Mouse (Mus musculus): ENCODE data around the gene Fbxl16. TPM values are rescaled to one million over a fixed set of nuclear protein-coding genes. Genes with fewer than 3 reads are reported as not detected.

The Fbxl16 gene
- polyA plus RNA-seq, 1 experiment from 2014 or later = 1.3 TPM

DNA sequence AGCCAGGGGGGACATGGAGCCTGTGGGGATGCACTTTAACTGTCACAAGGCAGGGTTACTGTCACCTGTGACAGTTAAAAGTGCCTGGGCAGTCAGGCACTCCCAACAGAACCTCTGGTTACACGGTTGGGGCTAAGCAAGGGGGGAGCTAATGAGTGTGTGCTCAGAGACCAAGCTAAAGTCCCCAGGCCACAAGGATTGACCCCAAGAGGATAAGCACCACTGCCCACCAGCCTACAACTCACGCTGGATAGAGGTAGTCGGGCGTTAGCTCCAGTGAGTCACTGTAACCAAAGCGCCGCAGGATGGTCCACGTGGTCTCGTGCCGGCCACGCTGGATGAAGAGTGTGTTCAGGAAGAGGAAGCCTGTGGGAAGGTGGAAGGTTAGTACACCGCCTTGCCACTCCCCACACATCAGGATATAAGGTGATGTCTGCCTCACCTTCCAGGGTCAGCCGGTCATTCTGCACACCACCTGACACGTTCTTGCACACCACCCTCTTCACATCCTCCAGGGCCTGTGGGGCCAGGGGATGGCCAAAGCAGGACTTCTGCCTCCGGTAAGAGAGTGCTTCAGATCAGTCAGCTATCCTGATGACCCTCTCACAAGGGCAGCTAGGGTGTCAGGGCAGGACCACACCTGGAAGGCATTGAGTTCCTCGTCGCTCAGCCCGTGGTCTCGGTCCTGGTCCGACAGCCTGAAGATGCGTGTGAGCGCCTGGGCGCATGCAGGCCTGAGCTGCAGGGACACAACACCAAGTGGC lies 32.4 kb downstream of the Fbxl16 start, which contains the start of gene Gm20683:
TSS of gene Gm20683 (minus strand) at position 647 of the 764 bp plus-strand sequence.
- TF ChIP-seq EP300 (optimal IDR thresholded peaks at IDR 0.05) (no peak), CTCF (IDR thresholded peaks at IDR 0.05; ENCODE audit: low read depth) (no peak)
- Histone ChIP-seq H3K9ac (ENCODE audit: low read length) (no peak within 1 kb of the TSS), H3K27ac (replicated peaks) (no peak within 1 kb of the TSS), H3K4me1 (replicated peaks; ENCODE audit: control insufficient read depth, insufficient read depth) (peaks cover 8% of the 10 kb centered on the region), H3K9me3 (ENCODE audit: control insufficient read depth, low read length) (no peaks in the 10 kb centered on the region), H3K4me2 (replicated peaks; ENCODE audit: low read depth) (no peak within 1 kb of the TSS), H3K36me3 (ENCODE audit: control insufficient read depth, insufficient read depth, low read length) (peaks cover 33% of the 10 kb centered on the region), H3K4me3 (ENCODE audit: low read depth, low read length) (no peak within 1 kb of the TSS), H3K27me3 (ENCODE audit: control insufficient read depth, insufficient read depth, low read length) (no peaks in the 10 kb centered on the region)
- DNase-seq (ENCODE audit: low spot score) (no peak), ATAC-seq (ENCODE audit: low FRiP score, low TSS enrichment) (no peak)
- 93% methylated on average over 22 of the region's 22 CpGs for WGBS

DNA sequence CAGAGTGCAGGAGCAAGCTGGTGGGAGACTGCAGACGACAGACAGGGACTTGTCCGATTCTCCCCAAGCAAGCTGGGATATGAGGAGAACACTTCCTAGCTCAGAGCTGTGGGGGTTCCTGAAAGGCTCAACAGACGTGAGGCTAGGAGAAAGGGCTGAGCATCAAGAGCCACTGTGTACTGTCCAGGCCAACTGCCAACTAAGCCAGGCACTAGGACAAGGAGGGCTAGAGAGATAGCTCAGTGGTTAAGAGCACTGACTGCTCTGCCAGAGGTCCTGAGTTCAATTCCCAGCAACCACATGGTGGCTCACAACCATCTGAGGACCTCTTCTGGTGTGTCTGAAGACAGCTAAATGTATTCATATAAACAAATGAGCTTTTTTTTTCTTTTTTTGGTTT lies 33.6 kb downstream of the Fbxl16 start:
- WGBS = 82% methylated on average over 3 of the region's 3 CpGs
- TF ChIP-seq EP300 (optimal IDR thresholded peaks at IDR 0.05) (no peak), CTCF (IDR thresholded peaks at IDR 0.05; ENCODE audit: low read depth) (no peak)
- H3K27ac ChIP-seq (replicated peaks) = no peak overlapping the region
- DNase-seq (ENCODE audit: low spot score) (no peak), ATAC-seq (ENCODE audit: low FRiP score, low TSS enrichment) (no peak)
- H3K9me3 ChIP-seq (ENCODE audit: control insufficient read depth, low read length) = no peaks in the 10 kb centered on the region
- H3K27me3 ChIP-seq (ENCODE audit: control insufficient read depth, insufficient read depth, low read length) = no peaks in the 10 kb centered on the region
- no peak overlapping the region for H3K4me3 ChIP-seq (ENCODE audit: low read depth, low read length)
- H3K36me3 ChIP-seq (ENCODE audit: control insufficient read depth, insufficient read depth, low read length) = peaks cover 33% of the 10 kb centered on the region
- no peak overlapping the region for H3K9ac ChIP-seq (ENCODE audit: low read length)
- H3K4me2 ChIP-seq (replicated peaks; ENCODE audit: low read depth) = no peak overlapping the region
- no peaks in the 10 kb centered on the region; the same call in 1 of the 2 replicates for H3K4me1 ChIP-seq (replicated peaks; ENCODE audit: control insufficient read depth, insufficient read depth)

DNA sequence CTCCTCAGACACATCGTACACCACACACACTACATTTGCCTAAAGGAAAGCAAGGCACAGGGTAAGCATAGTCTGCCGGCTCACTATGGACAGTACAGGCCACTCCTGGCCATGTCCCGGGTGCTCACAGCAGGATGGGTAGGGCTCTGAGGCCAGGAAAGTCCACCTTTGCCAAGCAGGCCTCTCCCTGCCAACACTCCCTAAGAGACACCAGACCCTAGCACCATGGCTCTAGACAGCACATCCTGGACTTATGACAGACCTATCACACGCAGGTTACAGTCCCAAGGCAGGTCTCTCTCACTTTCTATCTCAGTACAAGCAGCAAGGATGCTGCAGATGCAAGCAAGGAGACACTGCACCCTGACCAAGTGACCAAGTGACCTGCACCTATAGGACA lies 34.2 kb downstream of the Fbxl16 start:
- 78% methylated on average over 4 of the region's 4 CpGs for WGBS
- Histone ChIP-seq H3K27me3 (ENCODE audit: control insufficient read depth, insufficient read depth, low read length) (no peaks in the 10 kb centered on the region), H3K9ac (ENCODE audit: low read length) (peak overlapping the region; percentile 86), H3K27ac (replicated peaks) (no peak overlapping the region), H3K4me1 (replicated peaks; ENCODE audit: control insufficient read depth, insufficient read depth) (no peaks in the 10 kb centered on the region; the same call in 1 of the 2 replicates), H3K9me3 (ENCODE audit: control insufficient read depth, low read length) (no peaks in the 10 kb centered on the region), H3K36me3 (ENCODE audit: control insufficient read depth, insufficient read depth, low read length) (peaks cover 29% of the 10 kb centered on the region), H3K4me2 (replicated peaks; ENCODE audit: low read depth) (peak overlapping the region; percentile 20), H3K4me3 (ENCODE audit: low read depth, low read length) (peak overlapping the region; percentile 83)
- DNase-seq (ENCODE audit: low spot score) (no peak), ATAC-seq (ENCODE audit: low FRiP score, low TSS enrichment) (no peak)
- TF ChIP-seq EP300 (optimal IDR thresholded peaks at IDR 0.05) (no peak), CTCF (IDR thresholded peaks at IDR 0.05; ENCODE audit: low read depth) (no peak)

DNA sequence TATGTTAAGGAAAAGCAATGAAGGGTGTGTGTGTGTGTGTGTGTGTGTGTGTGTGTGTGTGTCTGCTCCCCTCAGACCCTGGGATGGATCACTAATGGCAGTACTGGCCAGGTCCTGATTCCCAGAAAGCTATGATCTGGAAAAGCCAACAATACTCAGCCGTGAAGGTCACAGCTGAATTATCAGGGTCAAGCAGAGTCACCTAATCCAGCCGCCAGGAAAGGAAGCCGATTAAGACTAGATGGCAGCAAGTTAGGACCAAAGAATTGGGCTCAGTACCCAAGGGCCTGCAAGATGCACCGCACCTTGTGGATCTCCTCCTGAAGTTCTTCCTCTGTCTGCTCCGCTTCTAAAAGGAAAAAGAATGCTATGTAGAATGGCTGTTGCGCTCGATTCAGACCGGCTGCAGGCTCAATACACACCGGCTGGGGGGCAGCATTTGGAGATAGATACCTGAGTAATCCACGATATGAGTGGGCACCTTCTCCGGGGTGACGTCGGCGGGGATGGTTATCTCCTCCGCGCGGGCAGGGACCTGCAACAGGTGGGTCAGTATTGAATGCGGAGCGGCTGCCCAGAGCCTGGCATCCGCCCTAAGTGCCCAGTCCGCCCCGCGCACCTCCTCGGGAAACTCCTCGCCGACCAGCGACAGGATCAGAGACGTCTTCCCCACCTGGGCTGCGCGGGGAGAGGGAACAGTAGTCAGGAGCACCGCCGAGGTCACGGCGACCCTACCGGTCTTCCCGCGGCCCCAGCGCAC lies 34.9 kb downstream of the Fbxl16 start:
- WGBS = 2% methylated on average over 32 of the region's 38 CpGs
- DNase-seq (ENCODE audit: low spot score) (no peak), ATAC-seq (ENCODE audit: low FRiP score, low TSS enrichment) (peak; percentile 24)
- Histone ChIP-seq H3K4me3 (ENCODE audit: low read depth, low read length) (peak overlapping the region; percentile 83), H3K27ac (replicated peaks) (peak overlapping the region; percentile 87), H3K9me3 (ENCODE audit: control insufficient read depth, low read length) (no peaks in the 10 kb centered on the region), H3K9ac (ENCODE audit: low read length) (peak overlapping the region; percentile 86), H3K4me1 (replicated peaks; ENCODE audit: control insufficient read depth, insufficient read depth) (no peaks in the 10 kb centered on the region; the same call in 1 of the 2 replicates), H3K4me2 (replicated peaks; ENCODE audit: low read depth) (peak overlapping the region; percentile 92), H3K27me3 (ENCODE audit: control insufficient read depth, insufficient read depth, low read length) (no peaks in the 10 kb centered on the region), H3K36me3 (ENCODE audit: control insufficient read depth, insufficient read depth, low read length) (peaks cover 29% of the 10 kb centered on the region)
- TF ChIP-seq CTCF (IDR thresholded peaks at IDR 0.05; ENCODE audit: low read depth) (no peak), EP300 (optimal IDR thresholded peaks at IDR 0.05) (no peak)

DNA sequence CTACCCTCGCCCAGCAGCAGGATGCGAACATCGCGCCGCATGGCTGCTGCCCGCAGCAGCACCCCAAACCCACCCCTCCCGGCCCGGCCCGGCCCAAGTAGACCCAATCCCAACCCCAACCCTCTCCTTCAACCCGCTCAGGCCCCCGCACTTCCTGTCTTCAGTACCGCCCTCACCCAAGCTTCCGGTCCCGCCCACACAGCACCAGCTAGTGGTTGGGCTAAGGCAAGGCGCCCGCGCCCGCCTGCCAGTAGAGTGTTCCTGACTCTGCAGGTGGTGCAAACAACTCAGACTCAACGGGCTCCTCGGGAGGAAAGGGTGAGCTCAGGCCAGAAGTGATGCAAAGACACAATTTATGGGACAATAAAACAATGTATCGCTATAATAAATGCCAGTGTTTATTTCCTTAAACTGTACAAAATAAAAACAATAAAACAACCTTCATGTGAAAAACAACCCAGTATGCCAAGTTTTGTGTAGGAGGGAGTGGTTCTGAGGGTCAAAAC lies 35.6 kb downstream of the Fbxl16 start, which contains the start of gene Rhot2:
TSS of gene Rhot2 (minus strand) at position 456 of the 506 bp plus-strand sequence.
- Histone ChIP-seq H3K4me3 (ENCODE audit: low read depth, low read length) (peak within 1 kb of the TSS; percentile 83), H3K4me1 (replicated peaks; ENCODE audit: control insufficient read depth, insufficient read depth) (no peaks in the 10 kb centered on the region; the same call in 1 of the 2 replicates), H3K36me3 (ENCODE audit: control insufficient read depth, insufficient read depth, low read length) (peaks cover 24% of the 10 kb centered on the region), H3K9ac (ENCODE audit: low read length) (peak within 1 kb of the TSS; percentile 86), H3K27me3 (ENCODE audit: control insufficient read depth, insufficient read depth, low read length) (no peaks in the 10 kb centered on the region), H3K9me3 (ENCODE audit: control insufficient read depth, low read length) (no peaks in the 10 kb centered on the region), H3K27ac (replicated peaks) (peak within 1 kb of the TSS; percentile 87), H3K4me2 (replicated peaks; ENCODE audit: low read depth) (peak within 1 kb of the TSS; percentile 92)
- ATAC-seq (ENCODE audit: low FRiP score, low TSS enrichment) (peak; percentile 94), DNase-seq (ENCODE audit: low spot score) (peak; percentile 98)
- peak; percentile 83 for TF ChIP-seq CTCF (IDR thresholded peaks at IDR 0.05; ENCODE audit: low read depth)
- TF ChIP-seq EP300 (optimal IDR thresholded peaks at IDR 0.05) = no peak
- under 1% methylated on average over 20 of the region's 21 CpGs for WGBS

Measured in stomach, postnatal 0 days (tissue).